Mouse (Mus musculus) adrenal gland, adult 18-20 months (tissue): Measurements from ENCODE around the gene Npas3. TPM values are rescaled to one million over a fixed set of nuclear protein-coding genes. Genes with fewer than 3 reads are reported as not detected.

Source experiments
- DNase-seq, 2 experiments: peaks; one replicate each; pipeline ENCODE4 v3.0.0; 2021 to 2022; ENCODE audit warnings: low spot score in 2 of 2
- total RNA-seq, 2 experiments: library from RNA; stranded (reverse); gene quantifications; 1 replicate in 1 of 2; 2 replicates in 1 of 2; pipeline ENCODE4 v1.2.3; 2021

Gene Npas3
- total RNA-seq, 2 experiments from 2014 or later, result 1.1 to 2.1 TPM

DNA sequence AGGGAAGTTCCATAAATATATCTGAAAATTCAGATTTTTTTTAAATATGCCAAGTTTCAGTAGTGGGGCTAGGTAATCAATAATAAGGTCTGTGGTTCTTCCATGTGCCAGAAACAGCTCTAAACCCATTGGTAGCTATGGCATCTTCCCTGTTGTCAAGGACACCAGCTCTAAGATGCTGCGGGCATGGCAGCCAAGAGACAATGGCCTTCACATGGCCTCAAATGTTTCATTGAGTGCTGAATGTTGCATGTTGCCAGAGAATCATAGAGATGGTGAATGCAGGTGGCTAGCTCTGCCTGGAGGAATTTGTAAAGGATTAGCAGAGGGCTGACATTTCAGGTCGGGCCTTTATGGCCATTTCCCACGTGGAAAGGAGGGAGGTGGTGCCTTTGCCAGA, 595.1 kb downstream of the Npas3 start:
- no peak for DNase-seq

DNA sequence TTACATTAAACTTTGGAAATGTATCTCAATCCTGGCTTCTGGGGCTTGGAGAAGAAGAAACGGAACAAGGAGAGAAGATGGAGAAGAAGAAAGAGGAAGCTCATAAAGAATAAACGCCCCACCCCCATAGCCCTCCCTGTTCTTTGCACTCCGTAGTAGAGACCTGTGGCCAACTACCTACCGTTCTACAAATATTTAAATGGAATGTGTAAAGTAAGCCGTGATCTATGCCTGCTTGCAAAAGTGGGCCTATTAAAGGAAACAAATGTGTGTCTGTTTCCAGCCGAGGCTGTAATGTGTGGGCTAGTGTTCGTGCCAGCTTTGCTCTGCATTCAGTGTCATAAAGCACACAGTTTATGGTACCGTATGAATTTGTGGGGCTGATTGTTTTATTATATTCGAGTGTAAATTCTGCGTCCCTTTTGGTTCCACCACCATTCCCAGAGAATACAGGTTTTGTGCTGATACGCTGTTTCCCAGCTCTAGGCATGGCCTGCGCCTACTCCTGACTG, 597.7 kb downstream of the Npas3 start:
- no peak for DNase-seq

DNA sequence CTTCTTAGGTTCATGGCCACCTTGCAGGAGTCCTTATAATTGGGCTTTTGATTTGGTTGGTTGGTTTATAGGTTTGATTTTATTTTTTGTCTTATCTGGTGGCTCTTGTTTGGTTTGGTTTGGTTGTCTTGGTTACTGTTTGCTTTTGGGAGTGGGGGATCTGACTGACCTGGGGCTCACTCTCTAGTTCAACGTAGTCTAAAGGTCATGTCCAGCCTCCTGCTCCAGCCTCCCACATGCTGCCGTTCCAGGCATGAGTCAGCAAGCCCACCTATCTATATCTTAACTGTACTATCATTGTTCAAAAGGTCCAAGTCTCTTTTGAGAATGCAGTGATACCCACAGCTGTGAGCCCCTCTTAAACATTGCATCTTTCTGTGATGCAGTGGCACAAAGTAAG, 600.8 kb downstream of the Npas3 start:
- no peak for DNase-seq

DNA sequence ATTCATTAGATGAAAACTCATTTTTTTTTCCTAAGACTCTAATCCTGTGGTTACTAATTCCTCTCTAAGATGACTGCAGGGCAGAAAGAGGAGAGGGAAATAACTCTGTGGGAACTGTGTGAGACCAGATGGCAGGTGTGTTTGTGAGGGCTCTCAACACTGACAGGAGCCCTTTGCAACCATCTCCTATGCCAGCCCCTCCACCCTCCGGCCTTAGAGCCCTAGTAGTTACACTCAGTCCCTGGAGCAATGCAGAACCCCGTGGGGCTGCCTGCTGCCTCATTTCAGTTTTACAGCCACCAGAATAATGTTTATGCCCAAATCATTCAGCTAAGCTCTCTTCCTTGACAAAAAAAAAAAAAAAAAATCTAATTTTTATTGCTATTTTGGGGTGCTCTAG, 604.0 kb downstream of the Npas3 start:
- no peak for DNase-seq

DNA sequence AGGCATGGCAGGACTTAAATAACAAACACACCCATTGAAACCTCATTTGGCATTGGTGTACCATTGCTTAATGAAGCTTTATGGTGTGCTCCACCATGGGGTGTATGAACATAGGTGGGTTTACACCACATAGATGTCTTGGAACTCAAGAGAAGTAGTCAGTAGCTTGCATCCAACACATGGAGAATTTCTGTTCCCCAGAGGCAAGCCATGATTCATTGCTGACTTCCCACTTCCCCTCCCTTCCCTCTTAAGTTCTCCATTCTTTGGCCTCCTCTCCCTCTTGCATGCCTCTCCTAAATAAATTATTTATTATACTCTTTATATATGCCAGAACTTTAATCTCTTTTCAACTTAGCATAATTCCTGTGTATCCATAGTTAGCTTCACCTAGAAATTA, 611.7 kb downstream of the Npas3 start:
- DNase-seq, result no peak

DNA sequence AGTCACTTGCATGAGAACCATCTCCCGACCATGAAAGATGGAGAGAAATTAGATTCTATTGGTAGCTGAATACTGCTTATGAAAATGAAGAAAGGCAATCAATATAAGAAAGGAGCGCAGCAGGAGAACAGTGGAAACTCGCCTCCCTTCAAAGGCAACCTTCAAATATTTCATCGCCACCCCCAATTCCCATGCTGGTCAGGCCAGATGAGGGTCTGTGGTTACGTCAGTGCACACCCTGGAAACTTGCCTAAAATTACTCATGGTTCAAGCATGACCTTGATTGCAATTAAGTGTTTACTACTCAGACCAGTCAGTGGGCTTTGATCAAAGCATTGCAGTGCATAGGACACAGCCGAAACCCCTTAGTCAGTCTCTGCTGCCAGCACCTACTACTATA, 613.8 kb downstream of the Npas3 start:
- no peak for DNase-seq

DNA sequence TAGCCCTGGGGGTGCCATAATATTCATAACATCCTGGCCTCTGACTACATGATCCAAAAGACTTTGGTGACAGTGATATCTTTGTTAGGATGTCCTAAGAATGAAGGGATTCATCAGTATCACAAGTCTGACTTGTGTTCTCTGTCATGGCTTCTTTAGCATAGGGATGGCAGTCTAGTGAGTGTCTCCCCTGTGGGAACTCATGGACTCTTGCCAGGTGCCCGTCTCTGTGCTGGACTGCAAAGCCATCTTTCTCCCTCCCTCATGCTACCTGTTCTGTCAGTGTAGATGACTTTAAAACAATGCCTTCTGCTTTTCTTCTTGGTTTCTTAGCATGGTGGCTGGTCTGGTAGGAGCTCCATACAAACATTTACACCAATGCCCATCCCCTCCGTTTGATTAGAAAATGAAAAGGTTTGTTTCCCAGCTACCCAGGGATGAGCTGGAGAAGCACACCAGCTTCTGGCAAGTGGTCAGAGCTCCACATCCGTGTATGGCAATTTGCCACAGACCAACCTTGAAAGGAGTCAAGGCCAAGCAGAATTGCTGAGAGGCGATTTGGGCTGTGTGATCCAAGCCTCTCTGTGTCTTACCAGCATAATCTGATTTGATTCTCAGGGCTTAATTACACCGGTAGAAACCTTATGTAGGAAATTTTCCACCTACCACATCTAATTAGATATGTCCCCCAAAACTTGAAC, 616.1 kb downstream of the Npas3 start:
- peak; percentile 34 to 50 for DNase-seq

DNA sequence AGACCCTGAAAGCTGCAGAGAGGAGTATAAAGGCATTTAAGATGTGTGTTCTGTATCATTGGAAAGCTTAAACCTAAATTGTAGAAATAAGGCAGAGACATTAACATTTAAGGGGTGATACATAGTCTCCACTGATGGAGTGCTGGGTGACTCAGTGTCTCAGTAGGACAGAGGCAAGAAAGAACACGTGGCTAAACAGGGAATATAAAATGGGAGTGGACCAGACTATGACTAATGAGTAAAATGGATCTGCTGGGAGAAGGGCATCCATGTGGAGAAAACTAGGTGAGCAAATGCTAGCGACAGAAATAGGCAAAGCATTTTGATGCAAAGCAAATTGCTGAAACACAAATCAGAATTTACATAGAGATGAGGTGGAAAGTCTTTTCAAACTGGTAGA, 617.2 kb downstream of the Npas3 start:
- no peak for DNase-seq

DNA sequence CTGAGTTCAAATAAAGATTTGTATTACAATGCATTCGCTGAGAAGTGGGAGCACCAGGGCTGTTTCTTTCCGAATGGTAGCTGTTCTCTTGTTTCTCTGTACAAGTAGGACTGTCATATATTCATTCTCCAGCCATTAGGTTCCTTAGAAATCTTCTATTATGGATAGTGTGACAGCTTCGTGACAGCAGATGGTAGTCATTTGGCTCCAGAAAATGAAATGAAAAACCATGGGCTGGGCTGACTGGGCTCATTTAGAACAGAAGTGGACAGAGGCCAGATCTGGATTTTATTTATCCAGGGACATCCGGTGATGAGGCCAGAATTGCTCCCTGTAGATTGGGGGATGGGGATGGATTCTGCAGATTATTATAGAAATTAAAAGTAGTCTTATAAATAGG, 621.5 kb downstream of the Npas3 start:
- no peak for DNase-seq

DNA sequence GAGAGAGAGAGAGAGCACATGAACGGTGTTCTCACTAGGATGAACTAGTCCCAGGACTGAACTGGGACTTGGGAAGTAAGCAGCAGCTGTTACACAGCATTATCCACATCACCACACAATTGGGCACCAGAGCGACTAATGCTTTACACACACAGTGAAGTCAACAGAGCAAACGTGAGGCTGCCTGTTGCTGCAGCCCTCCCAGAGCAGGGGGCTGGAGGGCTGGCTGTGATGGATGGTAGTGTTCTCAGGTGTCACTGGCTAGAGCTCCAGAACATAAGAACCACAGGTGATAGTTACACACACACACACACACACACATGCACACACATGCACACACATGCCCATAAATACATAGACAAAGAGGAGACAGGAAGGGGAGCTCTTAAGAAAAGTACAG, 626.7 kb downstream of the Npas3 start:
- no peak for DNase-seq

DNA sequence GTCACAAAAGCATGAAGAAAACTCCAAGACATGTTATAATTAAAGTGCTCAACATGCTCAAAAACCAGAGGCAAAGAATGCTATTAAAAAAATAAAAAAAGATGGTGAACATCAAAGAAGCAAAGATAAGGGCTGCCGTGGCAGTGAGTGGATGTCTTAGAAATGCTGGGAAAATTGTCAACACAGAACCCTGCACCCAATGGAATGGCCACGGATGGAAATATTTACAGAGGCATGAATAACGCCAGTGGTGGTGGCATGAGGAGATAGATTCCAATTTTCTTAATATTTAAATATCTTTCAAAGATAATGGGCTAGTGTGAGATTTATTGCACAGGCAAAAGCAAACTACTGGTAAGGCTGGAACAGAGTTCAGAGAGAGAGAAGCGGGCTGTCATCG, 628.2 kb downstream of the Npas3 start:
- no peak for DNase-seq

DNA sequence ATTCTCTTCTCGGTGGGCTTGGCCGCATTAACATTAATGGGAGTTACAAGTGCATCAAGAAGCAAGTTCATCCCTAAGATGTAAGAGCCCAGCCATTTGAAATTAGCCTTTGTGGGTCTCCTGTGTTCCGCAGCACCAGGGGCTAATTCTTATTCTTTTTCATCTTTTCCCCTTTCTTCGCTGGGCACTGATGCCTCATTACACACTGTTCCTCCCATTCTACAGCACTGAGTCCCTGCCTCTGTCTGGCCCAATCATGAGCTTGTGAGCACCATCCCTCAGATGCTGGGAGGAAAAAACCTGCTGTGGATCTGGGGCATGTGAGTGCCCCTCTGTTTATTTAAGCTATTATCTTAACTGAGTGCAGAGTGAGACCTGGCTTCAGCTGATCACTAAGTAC, 633.2 kb downstream of the Npas3 start:
- DNase-seq, result no peak

DNA sequence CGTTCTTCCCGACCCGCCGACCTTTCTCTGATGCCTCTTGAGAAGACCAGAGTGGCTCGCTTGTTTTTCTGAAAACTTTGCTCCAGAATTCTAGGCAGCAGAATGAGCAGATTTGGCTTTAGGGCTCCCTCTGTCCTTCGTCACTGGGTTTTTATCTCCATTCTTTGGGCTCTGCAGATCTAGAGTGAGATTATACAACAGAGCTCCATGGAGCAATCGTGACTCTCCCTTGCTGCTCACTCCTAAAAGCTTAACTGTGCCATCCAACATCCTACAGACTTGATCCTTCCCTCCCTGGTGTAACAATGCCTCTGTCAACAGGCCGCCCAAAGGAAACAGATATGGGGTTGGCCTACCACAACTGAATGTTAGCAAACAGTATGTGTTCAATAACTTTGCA, 634.4 kb downstream of the Npas3 start:
- DNase-seq, result no peak

DNA sequence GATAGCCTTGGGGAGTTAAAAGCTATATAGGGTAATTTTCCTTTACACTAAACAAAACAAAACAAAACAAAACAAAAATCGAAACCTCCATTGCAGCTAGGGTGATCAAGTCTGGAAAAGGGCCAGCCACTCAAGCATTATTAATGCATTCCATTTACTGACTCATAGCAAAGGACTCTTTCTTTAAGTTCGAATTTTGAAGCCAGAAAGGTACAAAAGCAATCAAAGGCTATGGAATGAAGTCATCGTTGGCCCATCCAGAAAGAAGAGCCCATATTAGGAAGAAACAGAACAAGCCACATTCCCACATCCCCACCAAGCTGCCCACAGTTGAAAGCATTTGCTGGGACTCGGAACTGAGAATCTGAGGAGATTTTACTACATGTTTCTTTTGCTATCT, 640.1 kb downstream of the Npas3 start:
- DNase-seq, result no peak

DNA sequence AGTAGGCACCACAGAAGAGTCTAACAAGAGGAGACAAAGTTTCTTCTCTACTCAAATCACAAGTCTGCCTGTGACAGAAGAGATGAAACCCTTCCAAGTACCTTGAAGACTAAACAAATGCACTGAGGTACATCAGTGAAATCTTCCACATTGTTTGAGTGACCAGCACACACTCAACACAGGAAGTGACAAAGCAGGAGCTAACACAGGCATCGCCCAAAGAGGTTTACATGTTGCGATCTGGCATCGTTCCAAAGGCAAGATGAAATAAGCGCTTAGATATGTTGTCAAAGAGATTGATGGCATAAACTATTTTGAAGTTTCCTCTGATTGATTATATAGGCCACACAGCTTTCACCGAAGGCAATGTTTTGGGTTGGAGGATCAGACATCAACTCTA, 647.4 kb downstream of the Npas3 start:
- no peak for DNase-seq

DNA sequence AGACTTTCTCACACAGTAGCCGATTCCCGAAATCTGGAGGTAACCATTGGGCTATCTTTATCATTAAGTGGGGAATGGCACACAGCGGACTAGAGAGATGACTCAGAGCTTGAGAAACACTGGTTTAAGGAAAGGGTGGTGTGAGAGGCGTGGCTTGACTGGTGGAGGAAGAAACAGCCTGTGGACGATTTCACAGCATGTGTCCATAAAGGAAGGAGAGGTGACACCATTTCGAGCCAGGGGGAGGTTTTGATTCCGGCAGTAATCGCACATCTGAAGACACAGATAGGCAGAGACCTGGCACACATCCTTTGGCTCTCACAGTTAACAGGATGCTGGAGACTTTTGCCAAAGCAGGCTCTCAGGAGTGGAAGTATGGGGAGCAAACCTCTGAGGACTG, 660.3 kb downstream of the Npas3 start:
- DNase-seq, result no peak

DNA sequence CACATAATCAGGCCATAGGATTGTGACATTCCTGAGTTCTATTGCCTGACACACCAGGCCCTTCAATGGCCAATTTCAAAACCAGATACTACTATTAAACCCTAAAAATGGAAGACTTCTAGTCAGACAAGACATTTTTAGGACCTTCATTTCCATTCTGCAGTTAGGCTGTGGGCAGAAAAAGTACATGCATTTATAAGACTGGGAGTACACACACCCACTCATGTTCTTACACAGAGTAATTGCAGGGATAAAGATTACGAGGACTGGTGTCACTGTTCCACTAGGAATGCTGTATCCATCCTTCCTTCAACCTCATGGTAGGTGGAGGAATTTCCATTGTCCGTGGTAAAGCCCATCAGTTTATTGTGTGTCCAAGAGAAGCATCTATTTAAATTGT, 661.7 kb downstream of the Npas3 start:
- no peak for DNase-seq

DNA sequence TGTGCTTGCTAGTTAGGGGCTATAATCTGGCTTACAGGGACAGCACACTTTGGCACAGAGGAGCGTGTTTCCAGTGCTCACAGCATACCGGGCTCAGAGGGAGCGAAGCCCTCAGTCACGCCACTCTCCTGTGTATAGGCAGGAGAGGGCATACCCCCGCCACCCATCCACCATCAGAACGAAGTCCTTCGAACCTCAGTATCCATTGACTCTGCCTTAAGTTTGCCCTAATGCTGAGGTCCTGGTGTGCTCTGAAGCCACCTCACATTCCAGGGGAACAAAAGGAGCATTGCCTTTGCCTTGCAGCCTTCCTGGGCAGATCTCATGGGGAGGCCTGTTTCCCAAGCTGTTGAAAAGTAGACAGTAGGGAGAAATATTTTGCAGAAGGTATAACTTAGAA, 673.7 kb downstream of the Npas3 start:
- DNase-seq, result no peak

DNA sequence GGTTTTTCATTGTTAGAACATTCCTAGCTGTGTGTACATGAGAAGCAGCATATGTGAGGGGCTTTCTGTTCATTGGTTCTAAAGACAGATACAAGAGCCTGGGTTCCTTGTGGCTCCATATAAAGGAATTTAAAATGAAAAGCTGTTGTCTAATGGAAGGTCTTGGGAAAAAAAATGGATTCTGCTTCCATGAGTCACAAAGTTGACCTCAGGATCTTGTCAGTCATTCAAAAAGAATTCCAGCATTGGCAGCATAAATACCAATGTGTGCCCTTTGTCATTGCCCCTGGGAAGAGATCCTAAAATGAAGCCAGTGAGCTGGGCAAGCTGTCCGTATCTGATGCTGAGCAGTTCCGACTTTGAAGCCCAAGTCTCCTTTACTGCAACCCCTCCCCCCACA, 700.3 kb downstream of the Npas3 start:
- DNase-seq, result no peak

DNA sequence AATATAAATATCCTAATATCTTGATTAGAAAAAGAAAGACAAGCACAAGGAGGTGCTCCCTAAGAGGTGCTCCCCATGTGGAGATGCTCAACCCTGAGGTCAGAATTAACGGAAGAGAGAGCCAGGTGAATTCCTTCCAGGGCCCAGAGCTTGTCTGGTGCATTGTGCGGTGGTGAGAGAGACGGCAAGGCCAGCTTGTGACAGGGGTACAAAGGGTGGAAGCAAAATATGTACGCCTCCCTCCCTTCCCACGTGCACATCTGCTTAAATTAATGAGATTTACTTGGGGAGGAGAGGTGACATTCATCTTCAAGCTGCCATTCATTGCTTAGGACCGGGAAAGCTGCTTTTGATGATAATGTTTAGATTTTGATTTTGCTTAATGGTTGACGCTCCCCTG, 713.5 kb downstream of the Npas3 start:
- no peak for DNase-seq

DNA sequence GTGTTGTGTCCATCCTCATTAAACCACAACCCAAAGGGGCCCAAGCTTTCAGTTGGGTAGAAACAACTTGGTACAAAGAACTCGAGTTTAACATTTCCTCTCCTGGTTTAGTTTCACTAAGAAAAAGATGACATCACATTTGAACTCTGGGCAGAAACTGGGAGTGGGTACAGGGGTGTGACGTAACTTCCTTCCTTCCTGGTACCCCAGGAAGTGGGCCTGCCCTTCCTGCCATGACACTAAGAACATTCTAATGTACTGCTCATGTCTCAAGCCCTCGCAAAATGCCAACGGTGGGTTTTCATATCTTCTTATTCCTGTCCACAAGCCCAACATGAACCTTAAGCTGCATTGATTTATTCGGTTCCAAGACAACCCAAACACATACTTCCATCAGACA, 715.1 kb downstream of the Npas3 start:
- no peak for DNase-seq

DNA sequence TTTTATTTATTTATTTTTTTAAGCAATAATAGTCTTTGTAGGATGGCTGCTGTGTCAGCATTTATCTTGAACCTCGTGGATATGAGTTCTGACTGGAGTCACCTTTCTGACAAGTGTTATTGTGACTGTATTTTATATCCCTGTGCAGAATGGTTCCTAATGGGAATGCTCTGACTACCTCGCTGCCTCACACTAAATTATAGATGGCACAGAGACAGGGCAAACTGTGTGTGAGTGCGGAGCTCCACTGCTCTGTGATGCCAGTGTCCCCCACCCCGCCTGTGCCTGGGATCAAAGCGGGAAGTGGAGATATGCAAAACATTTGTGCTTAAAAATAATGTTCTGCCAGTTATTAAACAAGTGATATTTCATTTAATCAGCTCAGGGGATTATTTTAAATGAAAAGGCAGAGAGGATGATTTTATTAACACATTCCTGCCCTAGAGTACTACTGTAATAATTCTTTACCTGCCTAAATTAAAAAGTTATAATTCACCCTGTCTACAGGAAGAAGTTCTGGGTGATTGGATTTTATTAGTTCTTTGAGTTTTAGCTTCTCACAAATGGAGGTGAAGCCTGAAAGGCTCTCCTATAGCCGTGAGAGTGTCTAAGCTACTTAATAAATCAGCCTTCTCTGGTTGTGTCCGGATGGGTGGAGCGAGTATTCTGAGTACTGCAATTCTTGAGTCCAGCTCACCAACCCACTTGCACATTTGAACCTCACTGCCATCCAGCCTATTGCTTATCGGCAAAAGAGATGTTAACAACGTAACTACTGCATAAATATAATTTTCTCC, 721.1 kb downstream of the Npas3 start:
- DNase-seq, result no peak

DNA sequence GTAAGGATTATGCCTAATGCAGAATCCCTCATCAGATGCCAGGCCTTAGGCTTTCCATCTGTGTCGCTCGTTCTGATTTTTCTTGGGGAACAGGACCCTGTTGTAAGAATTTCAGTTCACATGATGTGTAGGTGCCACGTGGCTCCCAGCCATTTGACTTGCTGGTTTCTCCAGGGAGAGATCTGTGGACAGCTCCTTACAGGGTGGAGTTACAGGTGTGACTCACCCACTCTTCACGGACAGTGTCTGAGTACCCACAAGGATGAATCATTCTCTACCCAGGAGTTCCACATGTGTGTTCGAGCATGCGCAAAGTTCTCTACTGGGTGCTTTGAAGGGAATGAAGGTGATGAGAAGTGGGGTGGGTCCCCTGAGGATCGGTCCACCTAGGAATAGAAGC, 722.2 kb downstream of the Npas3 start:
- DNase-seq, result peak in 1 of 2 experiments; percentile 24
